Mouse (Mus musculus) embryo, embryonic 10 days (tissue): ENCODE data around the gene Abcf3.
A peak's percentile ranks its signal among the peaks of the same experiment; 100 is the strongest.

Experiments used
- DNase-seq: peaks from one replicate; pipeline ENCODE4 v3.0.0-alpha.2; 2015; ENCODE audit warnings: low spot score

The Abcf3 gene

DNA sequence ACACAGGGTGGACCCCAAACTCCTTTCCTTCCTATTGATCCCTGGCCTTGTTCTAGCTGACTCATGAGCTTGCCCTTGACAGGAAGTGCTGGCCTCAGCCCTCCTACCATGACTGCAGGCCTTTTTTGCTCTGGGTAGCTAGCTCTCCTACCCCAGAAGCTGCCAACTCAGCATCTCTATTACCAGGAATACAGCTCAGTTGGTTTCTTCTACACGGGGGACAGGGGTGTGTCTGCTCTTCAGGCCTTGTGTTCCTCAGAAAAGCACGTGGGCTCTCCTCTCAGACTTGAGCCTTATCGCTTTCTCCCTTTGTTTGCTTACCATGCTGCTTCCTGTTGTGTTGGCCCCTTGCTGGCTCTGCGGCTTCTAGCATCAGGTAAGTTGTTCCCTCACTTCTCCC is 7.9 kb upstream of the Abcf3 start:
- DNase-seq, result no peak

DNA sequence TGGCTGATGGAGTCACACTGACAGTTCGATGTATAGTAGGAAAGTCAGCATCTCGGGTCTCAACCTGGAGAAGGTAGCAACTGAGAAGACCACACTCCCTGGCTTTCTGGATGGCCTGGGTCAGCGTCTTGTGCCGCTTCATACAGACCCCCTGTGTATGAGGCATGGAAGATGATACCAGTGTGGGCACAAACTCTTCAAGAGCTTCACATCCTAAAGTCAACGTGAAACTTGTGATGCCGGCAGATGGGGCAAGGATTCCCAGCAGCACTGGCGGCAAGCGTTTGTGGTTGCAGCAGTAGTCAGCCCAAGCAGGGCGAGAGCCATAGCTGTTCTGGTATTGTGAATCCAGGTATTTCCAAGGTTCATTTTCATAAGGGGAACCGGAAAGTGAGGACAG is 2.7 kb upstream of the Abcf3 start:
- no peak for DNase-seq

DNA sequence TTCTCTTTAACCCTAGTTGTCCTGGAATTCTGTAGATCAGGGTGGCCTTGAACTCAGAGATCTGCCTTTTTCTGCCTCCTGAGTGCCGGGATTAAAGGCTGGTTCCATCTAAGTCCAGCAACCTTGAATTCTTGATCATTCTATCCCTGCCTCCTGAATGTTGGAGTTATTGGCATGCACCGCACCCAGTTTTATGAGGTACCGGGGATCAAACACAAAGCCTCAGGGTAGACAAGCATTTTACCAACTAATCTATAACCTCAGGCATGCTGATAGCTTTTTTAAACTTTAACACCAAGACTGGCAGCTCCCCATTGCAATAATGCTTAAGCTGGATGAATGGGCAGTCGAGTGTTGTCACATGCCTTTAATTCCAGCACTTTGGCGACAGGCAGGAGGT is 954 bp upstream of the Abcf3 start:
- no peak for DNase-seq

DNA sequence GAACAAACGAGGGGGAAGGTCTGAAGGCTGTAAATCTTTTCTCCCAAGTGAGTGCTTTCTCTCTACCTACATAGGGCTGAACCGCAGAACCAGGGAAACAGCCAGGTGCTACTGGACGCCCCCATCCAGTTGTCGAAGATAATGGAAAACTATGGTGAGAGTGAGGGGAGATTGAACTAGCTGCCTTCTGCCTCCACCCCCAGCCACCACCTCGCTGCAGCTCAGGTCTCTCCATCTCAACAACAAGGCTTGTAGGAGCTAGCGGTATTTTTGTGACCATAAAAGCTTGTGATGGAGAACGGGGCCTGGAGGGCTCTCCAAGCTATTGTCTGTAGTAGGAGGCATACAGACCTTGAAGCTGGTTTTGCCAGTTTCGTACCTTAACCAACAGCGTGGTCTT is 784 bp downstream of the Abcf3 start:
- DNase-seq, result no peak

DNA sequence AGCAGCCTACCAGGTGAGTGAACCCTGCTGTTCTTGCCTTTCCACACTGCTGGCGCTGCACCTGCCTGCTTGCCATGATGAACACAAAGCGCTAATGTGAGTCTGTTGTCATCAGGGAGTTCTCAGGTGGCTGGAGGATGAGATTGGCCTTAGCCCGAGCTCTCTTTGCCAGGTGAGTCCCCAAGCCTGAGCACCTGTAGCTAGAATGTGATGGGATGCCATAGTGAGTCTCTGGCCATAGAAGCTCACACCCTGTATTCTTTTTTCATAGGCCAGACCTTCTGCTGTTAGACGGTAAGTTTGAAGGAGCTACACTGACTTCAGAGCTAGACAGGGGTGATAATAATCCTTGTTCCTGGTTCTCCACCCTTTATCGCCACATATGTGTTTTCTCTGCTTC is 3.3 kb downstream of the Abcf3 start:
- DNase-seq, result no peak

DNA sequence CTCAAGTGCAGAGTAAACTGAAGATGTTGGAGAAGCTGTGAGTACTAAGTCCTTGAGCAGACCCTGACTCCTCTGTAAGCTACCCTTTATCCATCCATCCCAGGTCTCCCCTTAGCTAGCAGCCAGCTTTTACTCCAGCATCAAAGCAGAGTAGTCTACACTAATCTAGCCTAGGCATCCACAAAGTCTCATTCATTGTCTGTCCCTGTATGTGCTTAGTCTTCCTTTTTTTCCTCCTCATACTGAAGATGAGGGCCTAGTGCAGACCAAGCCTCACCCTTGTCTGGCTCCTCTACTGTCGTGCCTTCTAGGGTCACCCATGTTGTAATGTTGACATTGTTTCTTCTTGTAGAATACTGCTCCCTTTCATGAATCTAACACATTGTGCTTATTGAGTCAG is 4.2 kb downstream of the Abcf3 start:
- no peak for DNase-seq

DNA sequence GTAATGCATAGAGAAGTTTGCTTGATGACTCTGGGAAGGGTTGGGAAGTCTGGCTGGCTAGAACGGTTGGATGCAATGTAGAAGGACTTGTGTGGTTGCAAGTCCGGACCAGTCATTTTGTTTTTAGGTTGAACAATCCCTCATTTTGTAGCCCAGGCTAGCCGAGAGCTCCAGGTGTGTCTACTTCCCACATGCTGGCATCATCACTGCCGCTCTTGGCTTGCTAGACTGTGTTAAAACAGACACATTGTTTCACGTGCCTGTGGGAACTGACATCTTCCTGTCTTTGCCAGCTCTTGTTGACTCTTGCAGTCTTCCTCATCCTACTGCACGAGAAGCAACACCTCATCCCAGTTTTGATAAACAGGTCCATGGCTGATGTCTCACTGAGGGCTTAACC is 6.6 kb downstream of the Abcf3 start:
- DNase-seq, result no peak

DNA sequence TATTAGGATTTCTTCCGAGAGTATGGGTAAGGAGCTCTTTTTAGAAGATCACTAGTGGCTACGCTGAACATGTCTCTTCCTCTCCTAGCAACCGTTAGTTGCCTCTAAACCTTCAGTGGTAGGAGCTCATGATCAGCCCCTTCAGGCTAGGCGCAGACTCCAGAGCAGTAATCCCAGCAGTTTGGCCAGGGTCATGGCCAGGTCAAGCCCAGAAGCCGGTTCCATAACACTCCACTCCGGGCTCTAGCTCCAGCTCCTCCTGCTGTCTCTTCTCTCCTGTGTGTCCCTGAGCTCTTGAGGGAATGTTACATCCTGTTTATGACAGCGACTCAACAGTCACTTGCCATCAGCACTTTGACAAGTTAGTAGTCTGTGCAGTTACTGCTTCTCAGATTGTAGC is 9.0 kb downstream of the Abcf3 start:
- no peak for DNase-seq

DNA sequence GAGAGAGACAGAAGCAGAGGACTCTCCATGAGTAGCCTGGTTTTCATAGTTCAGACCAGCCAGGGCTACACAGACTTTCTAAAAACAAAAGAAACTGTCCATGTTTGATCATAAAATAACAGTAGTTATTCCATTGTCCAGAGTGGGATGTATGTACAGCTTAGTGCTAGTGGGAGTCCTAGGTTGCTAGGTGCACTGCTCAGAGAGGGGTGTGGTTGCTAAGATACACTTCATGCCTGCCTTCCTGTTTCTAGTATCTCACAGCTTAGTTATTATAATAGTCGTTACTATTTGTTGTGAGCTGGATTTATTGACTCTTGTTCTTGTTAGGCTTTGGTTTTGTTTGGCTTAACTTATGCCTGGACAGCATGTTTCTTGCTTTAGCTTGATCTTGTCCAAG is 16.7 kb downstream of the Abcf3 start:
- DNase-seq, result no peak

DNA sequence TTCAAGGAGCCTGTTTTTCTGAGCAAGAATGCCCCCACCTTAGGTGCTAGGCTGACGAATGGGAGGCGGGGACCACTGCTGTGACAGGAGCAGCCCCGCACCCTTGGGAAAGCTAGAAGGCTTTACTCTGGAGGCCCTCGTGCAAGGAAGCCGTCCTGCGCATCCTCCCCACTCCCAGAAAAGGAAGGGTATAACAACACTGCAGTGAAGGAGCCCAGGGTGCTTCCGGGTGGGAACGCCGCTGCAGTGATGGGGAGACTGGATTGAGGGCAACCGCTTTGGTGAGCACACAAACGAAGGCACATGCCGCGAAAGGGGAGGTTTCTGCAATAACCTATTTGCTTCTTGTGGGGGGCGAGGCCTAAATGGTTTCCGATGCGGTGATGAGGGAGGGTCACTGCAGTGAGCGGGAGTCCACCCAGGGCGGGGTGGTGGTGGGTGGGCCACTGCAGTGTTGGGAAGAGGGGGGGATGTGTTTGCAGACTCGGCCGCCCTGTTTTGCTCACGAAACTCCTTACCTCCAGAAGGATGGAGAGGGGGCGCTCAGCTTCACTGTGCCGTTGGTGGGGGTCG is 41.1 kb downstream of the Abcf3 start, which contains the start of gene Vwa5b2:
Gene Vwa5b2 (plus strand): TSS at position 106 of the 573 bp plus-strand sequence.
- DNase-seq, result peak; percentile 44

DNA sequence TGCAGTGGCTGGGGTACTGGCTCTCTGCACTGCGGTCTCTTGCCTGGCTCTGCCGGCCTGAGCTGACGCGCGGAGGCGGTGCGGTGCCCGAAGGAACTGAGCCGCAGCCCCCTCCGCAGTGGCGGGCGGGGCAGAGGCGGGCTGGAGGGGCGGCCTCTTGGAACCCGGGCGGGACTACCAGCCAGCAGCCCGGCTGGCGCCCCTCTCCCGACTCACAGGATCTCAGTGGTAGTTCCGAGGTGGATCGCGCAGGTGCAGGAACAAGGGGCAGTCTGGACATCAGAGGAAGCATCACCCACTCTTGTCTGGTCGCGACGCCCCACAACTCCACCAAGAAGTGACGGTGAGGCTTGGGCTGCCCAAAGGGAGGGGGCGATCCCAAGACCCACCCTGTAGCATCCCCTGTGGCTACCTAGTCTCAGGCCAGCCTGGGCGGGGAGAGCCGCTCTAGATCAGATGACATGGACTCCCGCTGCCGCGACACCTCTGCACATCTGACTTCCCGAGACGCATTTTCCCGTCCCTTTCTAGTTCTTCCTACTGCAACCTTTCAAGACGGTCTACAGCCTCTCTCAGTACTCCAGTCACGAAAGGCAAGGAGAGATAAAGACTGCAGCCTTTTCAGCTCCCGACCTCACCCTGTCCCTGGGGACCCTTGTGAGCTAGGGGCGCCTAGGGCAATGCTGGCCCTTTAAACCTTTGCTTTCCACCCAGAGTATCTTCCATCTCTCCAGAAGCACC is 41.7 kb downstream of the Abcf3 start:
- peak; percentile 57 for DNase-seq

DNA sequence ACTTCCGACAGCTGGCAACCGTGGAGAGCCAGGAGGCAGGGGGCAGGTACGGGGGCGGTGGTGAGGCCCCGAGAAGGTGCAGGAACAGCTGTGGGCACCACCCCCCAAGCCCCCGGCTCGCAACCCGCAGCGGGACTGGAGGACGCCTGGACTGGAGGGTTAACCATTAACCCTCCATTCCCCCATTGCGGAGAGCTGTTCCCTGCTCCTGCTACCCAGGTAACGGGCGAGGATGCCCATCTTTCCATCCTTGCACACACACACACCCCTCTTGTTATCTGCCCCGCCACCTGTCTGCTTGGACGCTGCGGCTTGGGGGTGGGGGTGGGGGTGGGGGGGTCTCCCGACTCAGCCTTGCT is 42.3 kb downstream of the Abcf3 start:
- DNase-seq, result no peak

DNA sequence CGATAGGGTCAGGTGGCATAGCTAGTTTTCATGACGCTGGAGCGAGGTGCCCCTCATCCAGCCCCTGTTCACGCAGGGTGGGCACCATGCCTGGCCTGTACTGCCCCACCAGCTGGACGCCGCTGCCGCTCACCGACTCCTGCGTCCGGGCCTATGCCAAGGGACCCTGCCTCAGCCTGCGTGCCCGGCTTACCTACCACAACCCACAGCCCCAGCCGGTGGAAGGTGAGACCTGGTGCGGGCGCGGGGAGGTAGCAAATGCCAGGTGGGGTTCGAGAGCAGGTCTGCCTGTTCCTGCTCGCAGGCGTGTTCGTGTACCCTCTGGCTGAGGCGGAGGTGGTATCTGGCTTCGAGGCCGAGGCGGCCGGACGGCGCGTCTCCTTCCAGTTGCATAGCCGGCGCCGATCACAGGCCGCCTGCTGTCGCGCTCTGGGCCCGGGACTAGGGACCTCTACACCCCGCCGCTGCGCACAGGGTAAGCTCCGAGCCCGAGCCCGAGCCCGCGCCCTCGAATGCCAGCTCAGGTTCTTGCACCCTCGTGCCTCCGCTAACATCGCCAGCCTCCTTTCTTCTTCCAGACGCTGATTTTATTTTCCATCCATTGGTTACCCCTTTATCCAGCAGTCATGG is 42.8 kb downstream of the Abcf3 start:
- peak; percentile 48 for DNase-seq

DNA sequence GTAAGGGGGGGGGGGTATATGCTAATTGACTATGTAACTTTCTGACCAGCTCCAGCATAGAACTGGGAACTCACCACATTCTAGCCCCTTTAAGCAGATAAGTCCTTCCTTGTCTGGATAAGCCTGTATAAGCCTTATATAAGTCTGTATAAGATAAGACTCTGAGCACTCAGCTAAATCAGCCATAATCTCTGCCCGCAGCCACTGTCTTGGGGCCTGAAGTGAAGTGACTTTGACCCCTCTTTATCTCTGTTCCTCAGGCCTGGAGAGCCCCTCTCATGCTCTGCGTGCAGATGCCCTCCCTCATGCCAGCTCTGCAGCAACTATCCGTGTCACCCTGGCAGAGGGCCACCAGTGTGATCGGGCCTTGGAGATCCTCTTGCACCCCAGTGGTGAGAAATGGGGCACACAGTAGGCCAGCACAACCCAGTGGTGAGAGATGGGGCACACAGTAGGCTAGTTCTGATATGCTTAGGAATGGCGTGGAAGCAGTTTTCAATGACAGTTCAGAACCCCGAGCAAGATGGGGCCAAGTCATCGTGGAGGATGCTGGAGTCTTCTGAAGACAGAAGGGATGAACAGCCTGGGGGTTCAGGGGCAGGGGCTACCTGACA is 46.8 kb downstream of the Abcf3 start:
- no peak for DNase-seq

DNA sequence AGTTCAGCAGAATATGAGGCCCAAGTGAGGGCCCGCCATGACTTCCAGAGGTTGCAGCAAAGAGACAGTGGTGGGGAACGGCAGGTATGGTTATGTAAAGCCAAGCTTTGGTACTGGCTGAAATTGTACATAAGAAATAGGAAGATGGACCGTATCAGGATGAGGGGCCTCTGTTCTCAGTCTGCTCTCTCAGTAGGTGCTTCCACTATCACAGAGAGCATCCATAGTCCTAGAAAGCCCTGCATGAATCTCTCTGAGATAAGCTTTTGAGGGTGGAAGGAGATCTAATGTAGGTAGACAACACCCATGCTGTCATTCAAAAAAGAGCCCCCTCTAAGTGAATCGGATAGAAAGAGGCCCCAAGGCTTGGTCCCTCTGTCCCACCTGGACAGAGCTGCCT is 47.4 kb downstream of the Abcf3 start:
- DNase-seq, result no peak

DNA sequence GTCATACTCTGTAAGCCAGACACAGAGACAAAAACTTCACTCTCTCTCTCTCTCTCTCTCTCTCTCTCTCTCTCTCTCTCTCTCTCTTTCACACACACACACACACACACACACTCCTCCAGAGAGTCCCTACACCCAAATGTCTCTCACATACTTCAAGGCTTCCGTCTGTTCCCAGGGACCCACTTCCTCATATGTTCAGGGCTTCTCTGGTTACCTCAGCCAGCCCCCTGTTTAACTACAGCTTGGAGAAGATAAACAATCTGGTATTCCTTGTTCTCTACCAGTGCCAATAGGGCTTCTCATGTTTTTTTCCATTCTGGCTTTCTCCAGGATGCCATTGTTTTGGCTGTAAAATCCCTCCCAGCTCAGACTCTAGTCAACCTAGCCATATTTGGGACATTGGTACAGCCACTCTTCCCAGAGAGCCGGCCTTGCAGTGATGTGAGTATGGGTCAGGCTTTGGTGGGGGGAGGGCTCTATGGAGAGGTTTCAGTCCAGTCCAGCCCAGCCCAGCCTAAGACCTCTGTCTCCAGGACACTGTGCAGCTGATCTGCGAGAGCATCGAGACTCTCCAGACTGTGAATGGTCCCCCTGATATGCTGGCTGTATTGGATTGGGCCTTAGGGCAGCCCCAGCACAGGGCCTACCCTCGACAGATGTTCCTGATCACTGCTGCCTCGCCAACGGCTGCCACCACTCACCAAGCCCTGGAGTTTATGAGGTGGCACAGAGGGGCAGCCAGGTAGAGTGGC is 48.5 kb downstream of the Abcf3 start:
- no peak for DNase-seq

DNA sequence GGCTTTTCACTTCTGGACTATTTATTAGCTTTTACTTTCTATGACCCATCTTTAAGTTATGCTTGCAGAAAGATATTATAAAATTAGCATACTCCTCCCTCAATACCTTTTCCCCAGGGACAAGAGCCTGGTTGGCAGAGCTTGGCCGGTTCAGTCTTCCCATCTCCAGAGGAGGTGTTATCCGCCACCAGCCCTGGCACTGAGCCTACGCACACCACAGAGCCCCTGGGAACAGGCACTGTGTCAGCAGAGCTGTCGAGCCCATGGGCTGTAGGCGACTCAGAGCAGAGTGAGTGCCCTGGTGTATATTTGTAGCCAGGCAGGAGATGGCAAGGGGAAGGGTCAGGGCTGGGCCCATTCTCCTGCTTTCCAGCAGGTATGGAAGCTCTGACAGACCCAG is 52.1 kb downstream of the Abcf3 start:
- DNase-seq, result no peak

DNA sequence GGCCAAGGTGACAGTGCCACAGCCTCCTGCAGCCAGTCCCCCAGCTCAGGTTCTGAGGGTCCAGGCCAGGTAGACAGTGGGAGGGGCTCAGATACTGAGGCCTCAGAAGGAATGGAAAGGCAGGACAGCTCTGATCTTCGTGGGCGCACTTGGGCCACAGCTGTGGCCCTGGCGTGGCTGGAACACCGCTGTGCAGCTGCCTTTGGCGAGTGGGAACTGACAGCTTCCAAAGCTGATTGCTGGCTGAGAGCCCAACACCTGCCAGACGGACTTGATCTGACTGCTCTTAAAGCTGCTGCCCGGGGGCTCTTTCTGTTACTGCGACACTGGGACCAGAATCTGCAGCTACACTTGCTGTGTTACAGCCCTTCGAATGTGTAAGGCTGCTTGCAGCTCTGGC is 56.3 kb downstream of the Abcf3 start:
- no peak for DNase-seq

DNA sequence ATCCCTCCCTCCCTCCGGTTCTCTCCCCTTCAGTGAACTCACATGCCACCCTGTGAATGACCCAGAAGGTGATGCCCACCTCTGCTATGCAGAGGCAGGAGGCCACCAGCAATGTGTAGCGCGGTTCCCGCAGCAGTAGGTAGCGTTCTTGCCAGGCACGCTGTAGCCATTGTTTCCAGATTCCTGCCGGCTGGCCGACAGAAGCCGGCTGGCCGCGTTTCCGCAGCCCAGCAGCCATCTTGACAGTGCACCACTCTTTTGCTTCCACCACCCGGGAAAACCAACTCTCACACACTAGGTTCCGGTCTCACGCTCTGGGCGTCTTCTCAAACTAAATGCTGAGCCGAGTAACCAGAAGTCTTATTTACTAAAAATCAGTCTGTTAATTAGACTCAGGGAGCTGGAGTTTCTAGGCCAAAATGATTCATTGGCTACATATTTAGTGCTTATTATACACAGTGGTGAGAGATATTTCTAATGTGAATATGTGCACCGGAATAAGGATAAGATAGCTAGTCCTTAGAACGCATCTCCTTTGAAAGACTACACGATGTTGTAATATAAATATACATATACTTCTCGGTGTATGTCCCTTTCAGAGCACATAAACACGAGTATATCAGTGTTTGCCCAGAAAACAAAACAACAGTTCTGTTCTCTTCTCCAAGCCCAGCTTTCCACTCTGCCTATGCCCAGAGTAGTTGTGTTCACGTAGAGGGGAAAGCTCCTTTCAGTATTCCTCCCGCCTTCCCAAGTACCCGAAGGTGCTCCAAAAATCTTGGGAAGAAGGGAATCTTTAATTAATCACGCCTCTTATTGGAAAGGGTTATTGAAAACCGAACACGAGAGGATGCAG is 62.4 kb downstream of the Abcf3 start:
- peak; percentile 94 for DNase-seq
